Mouse (Mus musculus) WW6 (cell line): ENCODE measurements around the gene Unc45b.
"Not testable (repeated sequence)": the region's sequence is repeated elsewhere in the genome, so short reads cannot be mapped to it uniquely, and the experiment has no call there.

ENCODE experiments used
- DNase-seq: peaks from one replicate; pipeline ENCODE4 v3.0.0-alpha.2; 2013; ENCODE audit warnings: low read depth, low spot score

Unc45b gene

GRCm38 (mm10) chr11:82897478-82897877 lies 12.9 kb upstream of the Unc45b start:
- DNase-seq = no peak

- no peak for DNase-seq
These were observed 10.6 kb upstream of the Unc45b start for GRCm38 (mm10) chr11:82899720-82900119.

GRCm38 (mm10) chr11:82901606-82902310 lies 8.6 kb upstream of the Unc45b start:
- no peak for DNase-seq

- DNase-seq = no peak
These were observed 5.4 kb upstream of the Unc45b start for GRCm38 (mm10) chr11:82904952-82905351.

- DNase-seq = no peak
These were observed 4.5 kb upstream of the Unc45b start for GRCm38 (mm10) chr11:82905816-82906215.

- DNase-seq = peak; percentile 78
These were observed 2.4 kb upstream of the Unc45b start, which contains the start of gene Nle1 for GRCm38 (mm10) chr11:82907651-82908607. Gene Nle1 (minus strand): TSS chr11:82908411.

- DNase-seq = no peak
These were observed 1.8 kb upstream of the Unc45b start for GRCm38 (mm10) chr11:82908608-82908989.

- no peak for DNase-seq
These were observed 484 bp downstream of the Unc45b start for GRCm38 (mm10) chr11:82910679-82911389.

GRCm38 (mm10) chr11:82914711-82915352 lies 4.5 kb downstream of the Unc45b start:
- peak; percentile 59 for DNase-seq

GRCm38 (mm10) chr11:82920768-82921167 lies 10.4 kb downstream of the Unc45b start:
- DNase-seq = no peak

GRCm38 (mm10) chr11:82921691-82922090 lies 11.3 kb downstream of the Unc45b start:
- no peak for DNase-seq

- not testable (repeated sequence) for DNase-seq
These were observed 13.6 kb downstream of the Unc45b start for GRCm38 (mm10) chr11:82923910-82924309.

GRCm38 (mm10) chr11:82928897-82929632 lies 18.7 kb downstream of the Unc45b start:
- DNase-seq = no peak

- no peak for DNase-seq
These were observed 19.2 kb downstream of the Unc45b start for GRCm38 (mm10) chr11:82929633-82929950.

GRCm38 (mm10) chr11:82930391-82930955 lies 20.1 kb downstream of the Unc45b start:
- not testable (repeated sequence) for DNase-seq

- DNase-seq = not testable (repeated sequence)
These were observed 20.8 kb downstream of the Unc45b start for GRCm38 (mm10) chr11:82931161-82931560.

- DNase-seq = not testable (repeated sequence)
These were observed 21.5 kb downstream of the Unc45b start for GRCm38 (mm10) chr11:82931671-82932450.

GRCm38 (mm10) chr11:82933186-82933585 lies 22.8 kb downstream of the Unc45b start:
- DNase-seq = no peak

GRCm38 (mm10) chr11:82943336-82943735 lies 33.0 kb downstream of the Unc45b start:
- no peak for DNase-seq

- DNase-seq = no peak
These were observed 35.3 kb downstream of the Unc45b start for GRCm38 (mm10) chr11:82945636-82946035.
